Mouse (Mus musculus): Measurements from ENCODE around the gene Cd47.

GRCm38 (mm10) chr16:49760517-49761203 is 39.7 kb upstream of the Cd47 start:
- TF ChIP-seq POLR2A (IDR thresholded peaks at IDR 0.05; ENCODE audit: control insufficient read depth, low read depth, low read length) = no peak
- no peak for TF ChIP-seq CTCF (IDR thresholded peaks at IDR 0.05; ENCODE audit: control insufficient read depth, insufficient read depth, insufficient replicate concordance, low read depth, low read length)

Data from testis, adult 2 months (tissue).